Mouse (Mus musculus) kidney, embryonic 14.5 days (tissue): ENCODE measurements around the gene Gsx2. TPM values are rescaled to one million over a fixed set of nuclear protein-coding genes. Genes with fewer than 3 reads are reported as not detected.

Experiments used
- ATAC-seq: fragments of 200-750 bp; cut with Nextera tagmentation; 2 replicates; pipeline ENCODE4 v1.8.0; 2017; ENCODE audit warnings: moderate number of reproducible peaks, mild to moderate bottlenecking, moderate TSS enrichment, moderate library complexity; ENCODE audit not compliant: low FRiP score, low TSS enrichment
- H3K27ac ChIP-seq: fragments of 300-500 bp; sonication (generic); 2 replicates; pipeline ENCODE4 v1.5.1; 2014; ENCODE audit warnings: low read depth, mild to moderate bottlenecking, low read length, moderate library complexity, mixed read lengths
- H3K27me3 ChIP-seq: fragments of 300-500 bp; sonication (generic); 2 replicates; pipeline ENCODE4 v1.6.1; 2014; ENCODE audit warnings: mild to moderate bottlenecking, low read length; ENCODE audit not compliant: control insufficient read depth, insufficient read depth
- H3K36me3 ChIP-seq: fragments of 300-500 bp; sonication (generic); 2 replicates; pipeline ENCODE4 v1.6.1; 2014; ENCODE audit warnings: low read length, mixed read lengths; ENCODE audit not compliant: control insufficient read depth, insufficient read depth
- H3K4me1 ChIP-seq: fragments of 300-500 bp; sonication (generic); 2 replicates; pipeline ENCODE4 v1.6.1; 2014; ENCODE audit warnings: low read length, mixed read lengths; ENCODE audit not compliant: control insufficient read depth, insufficient read depth
- H3K4me2 ChIP-seq: fragments of 300-500 bp; sonication (generic); replicated peaks from 2 replicates; pipeline ENCODE4 v1.6.1; 2014; ENCODE audit warnings: low read depth, mild to moderate bottlenecking, low read length
- H3K4me3 ChIP-seq: fragments of 300-500 bp; sonication (generic); 2 replicates; pipeline ENCODE4 v1.5.1; 2014; ENCODE audit warnings: mild to moderate bottlenecking, low read length
- H3K9ac ChIP-seq: fragments of 300-500 bp; sonication (generic); 2 replicates; pipeline ENCODE4 v1.6.1; 2014; ENCODE audit warnings: low read depth, mild to moderate bottlenecking, low read length, moderate library complexity
- H3K9me3 ChIP-seq: fragments of 300-500 bp; sonication (generic); 2 replicates; pipeline ENCODE4 v1.6.1; 2016; ENCODE audit warnings: low read length; ENCODE audit not compliant: control insufficient read depth
- WGBS: fragments of 180-500 bp; shearing (Covaris S2); extraction: QIAGEN DNeasy Blood & Tissue Kit; methylation state at CpG from one replicate; pipeline ENCODE4 v1.1.7; 2014; 5-methylcytosine and 5-hydroxymethylcytosine counted together
- polyA plus RNA-seq: library from polyadenylated mRNA; unstranded; fragments of >200 nt; fragmentation: Nextera tagmentation; extraction: Ambion mirVana; gene quantifications from 2 replicates; pipeline ENCODE4 v1.2.1, GENCODE M21; 2014

The Gsx2 gene
- polyA plus RNA-seq, 1 experiment from 2014 or later, result not detected

GRCm38 (mm10) chr5:75073684-75074083, 1.7 kb upstream of the Gsx2 start:
- no peaks in the 10 kb centered on the region for H3K36me3 ChIP-seq
- H3K4me2 ChIP-seq, result no peak overlapping the region
- 0 out of 2 replicates have a peak, but pooled peaks cover 3% of the 10 kb centered on the region for H3K4me1 ChIP-seq
- no peak overlapping the region for H3K27ac ChIP-seq
- H3K9ac ChIP-seq, result no peak overlapping the region
- H3K27me3 ChIP-seq, result peaks cover 98% of the 10 kb centered on the region
- H3K9me3 ChIP-seq, result no peaks in the 10 kb centered on the region
- H3K4me3 ChIP-seq, result no peak overlapping the region
- no peak for ATAC-seq
- WGBS, result 10% methylated on average over 3 of the region's 3 CpGs

DNA sequence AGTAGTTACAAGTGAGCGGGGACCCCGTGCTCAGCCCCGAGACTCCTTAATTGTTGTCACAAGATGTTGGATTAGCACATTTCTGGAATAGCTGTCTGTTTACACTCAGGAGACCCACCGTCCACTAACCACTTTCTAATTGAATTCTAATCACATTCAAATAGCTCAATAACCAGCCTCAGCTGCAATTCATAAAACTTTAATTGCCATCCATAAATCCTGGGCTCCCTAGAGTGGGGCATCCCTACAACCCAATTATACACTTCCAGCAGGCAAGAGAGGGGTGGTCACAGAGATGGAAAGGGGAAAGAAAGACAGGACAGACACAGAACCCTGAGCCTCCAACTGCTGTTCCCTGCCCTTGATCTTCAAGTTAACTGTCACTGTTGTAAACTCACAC, 1.3 kb upstream of the Gsx2 start:
- Histone ChIP-seq H3K27ac (no peak overlapping the region), H3K36me3 (no peaks in the 10 kb centered on the region), H3K9ac (no peak overlapping the region), H3K4me3 (no peak overlapping the region), H3K4me1 (0 out of 2 replicates have a peak, but pooled peaks cover 3% of the 10 kb centered on the region), H3K27me3 (peaks cover 98% of the 10 kb centered on the region), H3K9me3 (no peaks in the 10 kb centered on the region), H3K4me2 (no peak overlapping the region)
- 6% methylated on average over 4 of the region's 4 CpGs for WGBS
- ATAC-seq, result no peak

DNA sequence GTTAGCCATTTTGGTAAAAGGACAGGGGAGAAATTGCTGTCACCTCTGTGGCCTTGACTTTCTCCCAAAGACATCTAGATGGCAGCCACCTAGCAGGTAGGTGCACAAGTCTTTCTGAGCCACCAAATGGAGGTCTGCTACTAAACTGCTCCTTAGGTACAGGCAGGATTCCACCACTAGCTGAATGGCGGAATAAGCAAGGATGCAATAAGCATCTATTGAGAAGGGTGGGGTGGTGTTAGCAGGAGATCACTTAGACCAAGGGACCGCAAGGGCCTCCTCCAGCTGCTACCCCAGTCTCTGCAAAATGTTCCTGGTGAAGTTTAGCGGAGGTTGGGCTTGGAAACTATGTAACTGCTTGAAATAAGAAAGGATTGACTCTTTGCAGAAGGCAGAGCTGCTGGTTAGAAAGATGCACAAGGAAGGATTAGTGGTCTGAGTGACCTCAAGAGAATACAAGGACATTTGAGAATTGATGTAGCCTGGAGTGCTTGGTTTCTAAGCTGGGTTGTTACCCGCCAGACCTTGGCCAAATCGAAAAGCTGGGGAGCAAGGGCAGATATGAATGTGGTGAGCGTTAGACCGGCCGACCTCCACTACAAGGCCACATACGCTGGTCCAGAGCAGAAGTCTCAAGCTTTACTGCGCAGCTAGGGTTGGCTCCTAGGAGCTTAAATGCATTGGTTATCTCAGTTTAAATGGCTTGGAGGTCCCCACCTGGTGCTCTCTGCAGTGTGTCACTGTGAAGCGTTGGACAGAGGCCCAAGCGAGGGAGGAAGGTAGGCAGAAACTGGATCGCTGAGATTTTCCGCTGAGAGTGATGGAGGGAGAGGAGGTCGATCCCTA, 641 bp upstream of the Gsx2 start:
- H3K4me2 ChIP-seq, result no peak overlapping the region
- no peak overlapping the region for H3K9ac ChIP-seq
- H3K4me1 ChIP-seq, result 0 out of 2 replicates have a peak, but pooled peaks cover 3% of the 10 kb centered on the region
- no peak for ATAC-seq
- no peak overlapping the region for H3K4me3 ChIP-seq
- H3K27ac ChIP-seq, result no peak overlapping the region
- no peaks in the 10 kb centered on the region for H3K36me3 ChIP-seq
- 3% methylated on average over 15 of the region's 15 CpGs for WGBS
- peaks cover 99% of the 10 kb centered on the region for H3K27me3 ChIP-seq
- no peaks in the 10 kb centered on the region for H3K9me3 ChIP-seq

- no peaks in the 10 kb centered on the region for H3K4me1 ChIP-seq
Observed at GRCm38 (mm10) chr5:75076326-75077050, 1.1 kb downstream of the Gsx2 start.

DNA sequence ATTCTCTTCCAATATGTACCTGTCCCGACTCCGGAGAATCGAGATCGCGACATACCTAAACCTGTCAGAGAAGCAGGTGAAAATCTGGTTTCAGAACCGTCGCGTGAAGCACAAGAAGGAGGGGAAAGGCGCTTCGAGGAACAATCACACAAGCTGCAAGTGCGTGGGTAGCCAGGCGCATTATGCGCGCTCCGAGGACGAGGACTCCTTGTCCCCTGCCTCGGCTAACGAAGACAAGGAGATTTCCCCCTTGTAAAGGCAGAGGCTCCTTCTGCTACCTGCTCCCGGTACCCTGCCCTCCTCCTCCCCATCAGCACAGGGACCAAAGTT, 1.6 kb downstream of the Gsx2 start:
- Histone ChIP-seq H3K4me3 (no peak overlapping the region), H3K9ac (no peak overlapping the region), H3K27ac (no peak overlapping the region), H3K4me1 (no peaks in the 10 kb centered on the region), H3K27me3 (peaks cover 99% of the 10 kb centered on the region), H3K9me3 (no peaks in the 10 kb centered on the region), H3K4me2 (no peak overlapping the region), H3K36me3 (no peaks in the 10 kb centered on the region)
- no peak for ATAC-seq
- WGBS, result under 1% methylated on average over 19 of the region's 19 CpGs

More at GRCm38 (mm10) chr5:75076326-75077050, 1.1 kb downstream of the Gsx2 start:
- Histone ChIP-seq H3K9ac (no peak overlapping the region), H3K36me3 (no peaks in the 10 kb centered on the region), H3K27ac (no peak overlapping the region), H3K27me3 (peaks cover 100% of the 10 kb centered on the region), H3K4me3 (peak overlapping the region; percentile 24; the same call in 1 of the 2 replicates), H3K9me3 (no peaks in the 10 kb centered on the region), H3K4me2 (no peak overlapping the region; the same call in 1 of the 2 replicates)
- no peak for ATAC-seq
- WGBS, result 1% methylated on average over 17 of the region's 17 CpGs

DNA sequence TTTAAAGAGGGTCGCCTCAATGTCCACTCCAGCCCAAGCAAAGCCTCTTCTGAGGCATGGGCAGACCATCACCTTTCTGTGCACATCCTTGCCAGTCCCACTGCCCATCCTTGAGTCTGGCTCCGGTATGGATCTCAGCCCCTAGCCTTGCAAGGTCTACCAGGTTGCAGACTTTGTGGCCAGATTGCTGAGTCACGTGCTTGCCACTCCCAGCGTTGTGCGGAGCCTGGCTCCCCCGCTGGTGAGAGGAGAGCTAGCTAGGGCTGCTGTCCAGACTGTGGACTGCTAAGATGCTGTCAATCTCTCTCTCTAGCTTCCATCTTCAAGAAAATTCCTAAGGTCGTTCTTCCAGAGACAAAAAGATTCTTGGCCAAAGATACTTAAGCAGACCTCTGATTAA, 4.2 kb downstream of the Gsx2 start:
- Histone ChIP-seq H3K9me3 (no peaks in the 10 kb centered on the region), H3K27ac (no peak overlapping the region), H3K27me3 (peaks cover 99% of the 10 kb centered on the region), H3K4me3 (no peak overlapping the region), H3K36me3 (no peaks in the 10 kb centered on the region), H3K4me2 (no peak overlapping the region), H3K4me1 (0 out of 2 replicates have a peak, but pooled peaks cover 2% of the 10 kb centered on the region), H3K9ac (no peak overlapping the region)
- WGBS, result 2% methylated on average over 7 of the region's 7 CpGs
- ATAC-seq, result no peak

- 2% methylated on average over 6 of the region's 6 CpGs for WGBS
- H3K27me3 ChIP-seq, result peaks cover 98% of the 10 kb centered on the region
- no peak overlapping the region for H3K4me2 ChIP-seq
- H3K36me3 ChIP-seq, result no peaks in the 10 kb centered on the region
- 0 out of 2 replicates have a peak, but pooled peaks cover 2% of the 10 kb centered on the region for H3K4me1 ChIP-seq
- H3K9me3 ChIP-seq, result no peaks in the 10 kb centered on the region
- no peak overlapping the region for H3K27ac ChIP-seq
- no peak overlapping the region for H3K4me3 ChIP-seq
- no peak for ATAC-seq
- no peak overlapping the region for H3K9ac ChIP-seq
Observed at GRCm38 (mm10) chr5:75082439-75082838, 7.0 kb downstream of the Gsx2 start.

DNA sequence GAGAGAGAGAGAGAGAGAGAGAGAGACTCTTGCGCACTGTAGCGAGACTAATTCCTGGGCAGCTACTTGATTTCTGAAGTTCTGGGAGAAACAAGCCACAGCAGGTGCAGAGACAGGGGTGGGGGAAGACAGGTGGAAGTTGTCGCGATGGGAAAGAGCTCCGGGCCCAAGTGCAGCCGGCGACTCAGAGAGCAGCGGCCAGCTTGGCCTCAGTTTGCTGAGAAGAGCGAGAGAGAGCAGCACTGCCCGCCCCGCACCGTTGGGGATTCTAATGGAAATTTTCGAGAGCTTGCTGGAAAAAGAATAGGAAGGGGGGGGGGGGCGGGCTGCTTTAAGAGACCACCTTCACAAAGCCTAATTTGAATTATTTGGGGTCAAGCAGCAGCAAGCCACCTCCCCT, 7.7 kb downstream of the Gsx2 start:
- WGBS, result under 1% methylated on average over 13 of the region's 14 CpGs
- ATAC-seq, result no peak
- Histone ChIP-seq H3K4me2 (no peak overlapping the region), H3K4me1 (0 out of 2 replicates have a peak, but pooled peaks cover 2% of the 10 kb centered on the region), H3K9ac (no peak overlapping the region), H3K36me3 (no peaks in the 10 kb centered on the region), H3K27me3 (peaks cover 98% of the 10 kb centered on the region), H3K27ac (no peak overlapping the region), H3K9me3 (no peaks in the 10 kb centered on the region), H3K4me3 (no peak overlapping the region)
